Mouse (Mus musculus) MEL (cell line): Measurements from ENCODE around the gene Rpl10.
A peak's percentile ranks its signal among the peaks of the same experiment; 100 is the strongest.

Experiments used
- CHD2 ChIP-seq: IDR thresholded peaks from 2 replicates; pipeline ENCODE4 v1.6.1; 2011; ENCODE audit warnings: low read length, improper control_type of control experiment
- CTCF ChIP-seq, 3 experiments: IDR thresholded peaks in 2 of 3; conservative IDR thresholded peaks in 1 of 3; 2 replicates each; pipeline ENCODE4 v1.5.1; 2011 to 2012; ENCODE audit warnings: low read length in 3 of 3, low read depth in 2 of 3, mild to moderate bottlenecking in 2 of 3, improper control_type of control experiment in 1 of 3, inconsistent platforms in 1 of 3, mixed read lengths in 1 of 3, moderate library complexity in 1 of 3; ENCODE audit not compliant: control insufficient read depth in 1 of 3, insufficient read depth in 1 of 3, poor library complexity in 1 of 3, severe bottlenecking in 1 of 3
- ELF1 ChIP-seq: IDR thresholded peaks from 2 replicates; pipeline ENCODE4 v1.6.1; 2014; ENCODE audit warnings: low read depth, mild to moderate bottlenecking, inconsistent platforms, low read length, improper control_type of control experiment, moderate library complexity
- POLR2A ChIP-seq, 2 experiments: IDR thresholded peaks; 2 replicates each; pipeline ENCODE4 v1.6.1; 2011 to 2012; ENCODE audit warnings: low read length in 2 of 2, mild to moderate bottlenecking in 2 of 2, control low read depth in 1 of 2, improper control_type of control experiment in 1 of 2, low read depth in 1 of 2, moderate library complexity in 1 of 2; ENCODE audit not compliant: control insufficient read depth in 1 of 2, insufficient read depth in 1 of 2, poor library complexity in 1 of 2
- SMC3 ChIP-seq: IDR thresholded peaks from 2 replicates; pipeline ENCODE4 v1.6.1; 2011; ENCODE audit warnings: low read depth, low read length, improper control_type of control experiment
- USF1 ChIP-seq: IDR thresholded peaks from 2 replicates; pipeline ENCODE4 v1.6.1; 2014; ENCODE audit warnings: low read depth, mild to moderate bottlenecking, inconsistent platforms, low read length, improper control_type of control experiment, moderate library complexity
- ZMIZ1 ChIP-seq: IDR thresholded peaks from 2 replicates; pipeline ENCODE4 v1.6.1; 2012; ENCODE audit warnings: low read depth, mild to moderate bottlenecking, inconsistent platforms, low read length, improper control_type of control experiment, moderate library complexity
- ZNF384 ChIP-seq: IDR thresholded peaks from 2 replicates; pipeline ENCODE4 v1.6.1; 2012; ENCODE audit warnings: low read depth, mild to moderate bottlenecking, inconsistent platforms, low read length, improper control_type of control experiment

DNA sequence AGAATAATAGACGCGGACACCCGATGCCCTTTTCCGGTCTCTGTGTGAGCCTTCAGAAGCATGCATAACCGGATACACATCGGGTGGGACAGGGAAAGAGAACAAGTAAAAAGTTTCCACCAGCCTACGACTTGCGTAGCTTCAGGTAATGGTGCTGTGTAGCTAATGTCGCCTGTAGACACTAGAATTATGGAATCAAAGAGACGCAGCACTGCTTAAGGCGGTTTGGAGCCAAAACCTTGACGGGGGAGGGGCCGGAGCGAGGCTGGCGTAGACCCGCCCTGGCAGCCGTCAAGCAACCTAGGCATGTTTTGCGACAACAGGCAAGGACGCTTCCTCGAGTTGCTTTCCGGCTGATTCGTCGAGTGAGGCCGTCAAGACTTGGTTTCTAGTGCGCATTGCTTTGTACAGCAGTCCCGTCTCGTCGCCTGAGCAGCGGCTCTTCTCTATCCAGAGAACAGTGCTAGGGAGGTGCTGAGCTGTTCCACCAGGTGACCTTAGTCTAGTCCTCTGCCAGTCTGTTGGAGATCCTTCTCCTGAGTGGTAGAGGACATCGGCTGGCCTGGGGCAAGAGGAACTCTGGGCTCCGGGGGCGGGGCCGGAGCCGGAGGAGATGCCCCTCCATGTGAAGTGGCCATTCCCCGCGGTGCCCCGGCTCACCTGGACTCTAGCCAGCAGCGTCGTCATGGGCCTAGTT is 11.9 kb downstream of the Rpl10 start:
- TF ChIP-seq USF1 (no peak), POLR2A (IDR thresholded peaks at IDR 0.05; ENCODE audit: control insufficient read depth in 1 of 2, insufficient read depth in 1 of 2, low read depth in 1 of 2, low read length in 2 of 2, poor library complexity in 1 of 2) (peak; percentile 68 to 84; a peak in 3 of 4 replicates), ZNF384 (no peak), CHD2 (no peak), CTCF (IDR thresholded peaks at IDR 0.05 in 2 of 3, conservative IDR thresholded peaks at IDR 0.05 in 1 of 3; ENCODE audit: control insufficient read depth in 1 of 3, insufficient read depth in 1 of 3, low read depth in 2 of 3, low read length in 3 of 3, poor library complexity in 1 of 3, severe bottlenecking in 1 of 3) (no peak), ELF1 (peak; percentile 60; the same call in 1 of the 2 replicates), SMC3 (no peak), ZMIZ1 (peak; percentile 79)
